Mouse (Mus musculus): ENCODE measurements around the gene Ccdc117.
"Not testable (repeated sequence)": the region's sequence is repeated elsewhere in the genome, so short reads cannot be mapped to it uniquely, and the experiment has no call there.

The Ccdc117 gene

GRCm38 (mm10) chr11:5505856-5506575 is 36.0 kb downstream of the Ccdc117 start:
- DNase-seq, result no peak

GRCm38 (mm10) chr11:5502351-5503051 is 39.5 kb downstream of the Ccdc117 start:
- no peak for DNase-seq

GRCm38 (mm10) chr11:5500903-5501741 is 40.9 kb downstream of the Ccdc117 start:
- no peak for DNase-seq

GRCm38 (mm10) chr11:5499961-5500644 is 41.9 kb downstream of the Ccdc117 start:
- DNase-seq, result no peak

GRCm38 (mm10) chr11:5498931-5499661 is 42.9 kb downstream of the Ccdc117 start:
- DNase-seq, result no peak

GRCm38 (mm10) chr11:5498422-5498821 is 43.6 kb downstream of the Ccdc117 start:
- DNase-seq, result no peak

- DNase-seq, result no peak
Measured at GRCm38 (mm10) chr11:5496559-5497248, 45.3 kb downstream of the Ccdc117 start.

GRCm38 (mm10) chr11:5495906-5496305 is 46.1 kb downstream of the Ccdc117 start:
- DNase-seq, result no peak

- DNase-seq, result no peak
Measured at GRCm38 (mm10) chr11:5495286-5495832, 46.6 kb downstream of the Ccdc117 start.

- no peak for DNase-seq
Measured at GRCm38 (mm10) chr11:5493869-5494268, 48.1 kb downstream of the Ccdc117 start.

GRCm38 (mm10) chr11:5491912-5492311 is 50.1 kb downstream of the Ccdc117 start:
- no peak for DNase-seq

GRCm38 (mm10) chr11:5490989-5491656 is 50.9 kb downstream of the Ccdc117 start:
- no peak for DNase-seq

- not testable (repeated sequence) for DNase-seq
Measured at GRCm38 (mm10) chr11:5489433-5489832, 52.6 kb downstream of the Ccdc117 start.

GRCm38 (mm10) chr11:5485193-5486011 is 56.6 kb downstream of the Ccdc117 start:
- peak; percentile 79 for DNase-seq

GRCm38 (mm10) chr11:5482581-5482980 is 59.4 kb downstream of the Ccdc117 start:
- DNase-seq, result no peak
